Mouse (Mus musculus): ENCODE results near the gene Psmc5. TPM values are rescaled to one million over a fixed set of nuclear protein-coding genes. Genes with fewer than 3 reads are reported as not detected.

Gene Psmc5
- polyA plus RNA-seq, 1 experiment from 2014 or later, result 217 TPM

DNA sequence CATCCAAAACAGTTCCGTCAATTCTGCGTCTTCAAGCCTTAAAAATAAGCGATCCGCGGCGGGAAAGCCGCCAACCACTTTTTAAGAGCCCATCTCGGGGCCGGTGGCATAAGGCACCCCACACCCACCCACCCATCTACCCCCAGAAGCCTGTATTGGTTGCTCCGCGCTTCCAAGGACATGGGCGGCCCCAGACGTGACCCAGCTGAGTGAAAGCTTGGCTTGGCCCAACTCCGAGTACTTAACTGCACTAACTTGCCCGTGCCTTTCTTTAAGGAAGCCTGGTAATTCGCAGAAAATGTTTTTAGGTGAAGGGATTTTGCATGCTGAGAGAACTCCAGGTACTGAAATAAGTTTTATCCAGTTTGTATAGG is 17.3 kb downstream of the Psmc5 start:
- WGBS, result 14% methylated on average over 16 of the region's 16 CpGs
- ATAC-seq (replicated peaks; ENCODE audit: extremely low read depth, insufficient read depth, low FRiP score), result peak; percentile 6; the same call in 1 of the 2 replicates
- Histone ChIP-seq H3K9ac (ENCODE audit: low read length) (peak overlapping the region; percentile 75), H3K36me3 (ENCODE audit: control insufficient read depth, insufficient read depth) (no peaks in the 10 kb centered on the region), H3K9me3 (replicated peaks; ENCODE audit: control insufficient read depth, low read length) (no peaks in the 10 kb centered on the region), H3K27me3 (ENCODE audit: control insufficient read depth, insufficient read depth, low read length) (no peaks in the 10 kb centered on the region), H3K4me3 (ENCODE audit: low read length) (peak overlapping the region; percentile 98), H3K4me1 (ENCODE audit: control insufficient read depth, insufficient read depth, low read length) (peaks cover 30% of the 10 kb centered on the region), H3K4me2 (ENCODE audit: low read depth, low read length) (peak overlapping the region; percentile 85), H3K27ac (ENCODE audit: low read length) (peak overlapping the region; percentile 86)

DNA sequence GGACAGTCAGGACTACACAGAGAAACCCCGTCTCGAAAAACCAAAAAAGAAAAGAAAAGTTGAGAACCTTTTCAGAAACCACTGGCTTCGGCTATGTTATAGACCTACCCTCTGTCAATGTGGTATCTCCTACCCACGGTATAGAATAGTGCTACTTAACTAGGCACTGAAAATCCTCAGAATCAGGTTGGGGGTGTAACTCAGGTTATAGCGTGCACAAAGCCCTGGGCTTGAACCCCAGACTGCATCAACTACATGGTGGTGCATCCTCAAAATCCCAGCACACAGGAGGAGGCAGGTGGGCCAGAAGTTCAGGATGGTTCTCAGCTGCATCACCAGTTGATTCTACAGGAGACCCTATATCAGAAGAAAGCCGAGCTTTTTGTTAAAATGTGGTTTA is 17.9 kb downstream of the Psmc5 start:
- ATAC-seq (replicated peaks; ENCODE audit: extremely low read depth, insufficient read depth, low FRiP score), result no peak
- peak overlapping the region; percentile 85; the same call in 1 of the 2 replicates for H3K4me2 ChIP-seq (ENCODE audit: low read depth, low read length)

DNA sequence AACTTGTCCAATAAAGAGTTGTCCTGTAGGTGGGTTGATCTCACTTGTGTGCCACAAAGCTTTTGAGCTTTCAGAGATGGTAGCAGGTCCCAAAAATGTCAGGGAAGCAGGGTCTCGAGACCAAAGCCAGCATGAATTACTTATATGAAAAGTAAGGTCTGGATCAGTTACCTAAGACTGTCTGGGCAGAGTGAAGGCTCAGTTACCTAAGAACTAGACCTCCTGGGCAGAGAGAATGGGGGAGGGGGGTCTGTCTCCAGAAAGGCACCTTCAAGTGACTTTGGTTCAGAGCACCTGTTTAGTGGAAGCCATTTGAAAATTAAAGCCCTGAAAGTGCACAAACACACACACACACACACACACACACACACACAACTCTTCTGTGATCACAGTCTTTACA is 18.4 kb downstream of the Psmc5 start:
- no peak overlapping the region for H3K4me2 ChIP-seq (ENCODE audit: low read depth, low read length)
- no peaks in the 10 kb centered on the region for H3K9me3 ChIP-seq (replicated peaks; ENCODE audit: control insufficient read depth, low read length)
- H3K9ac ChIP-seq (ENCODE audit: low read length), result no peak overlapping the region
- ATAC-seq (replicated peaks; ENCODE audit: extremely low read depth, insufficient read depth, low FRiP score), result no peak
- peak overlapping the region; percentile 7; the same call in 1 of the 2 replicates for H3K27ac ChIP-seq (ENCODE audit: low read length)
- H3K36me3 ChIP-seq (ENCODE audit: control insufficient read depth, insufficient read depth), result no peaks in the 10 kb centered on the region
- H3K27me3 ChIP-seq (ENCODE audit: control insufficient read depth, insufficient read depth, low read length), result no peaks in the 10 kb centered on the region
- H3K4me3 ChIP-seq (ENCODE audit: low read length), result no peak overlapping the region
- 85% methylated on average over 1 of the region's 1 CpGs for WGBS
- peaks cover 20% of the 10 kb centered on the region for H3K4me1 ChIP-seq (ENCODE audit: control insufficient read depth, insufficient read depth, low read length)

More for the DNA sequence above, 17.9 kb downstream of the Psmc5 start:
- Histone ChIP-seq H3K36me3 (ENCODE audit: control insufficient read depth, insufficient read depth) (no peaks in the 10 kb centered on the region), H3K9me3 (replicated peaks; ENCODE audit: control insufficient read depth, low read length) (no peaks in the 10 kb centered on the region), H3K27me3 (ENCODE audit: control insufficient read depth, insufficient read depth, low read length) (no peaks in the 10 kb centered on the region), H3K4me1 (ENCODE audit: control insufficient read depth, insufficient read depth, low read length) (peaks cover 25% of the 10 kb centered on the region), H3K27ac (ENCODE audit: low read length) (peak overlapping the region; percentile 7; the same call in 1 of the 2 replicates), H3K9ac (ENCODE audit: low read length) (no peak overlapping the region), H3K4me3 (ENCODE audit: low read length) (no peak overlapping the region)
- WGBS, result 95% methylated on average over 6 of the region's 6 CpGs

DNA sequence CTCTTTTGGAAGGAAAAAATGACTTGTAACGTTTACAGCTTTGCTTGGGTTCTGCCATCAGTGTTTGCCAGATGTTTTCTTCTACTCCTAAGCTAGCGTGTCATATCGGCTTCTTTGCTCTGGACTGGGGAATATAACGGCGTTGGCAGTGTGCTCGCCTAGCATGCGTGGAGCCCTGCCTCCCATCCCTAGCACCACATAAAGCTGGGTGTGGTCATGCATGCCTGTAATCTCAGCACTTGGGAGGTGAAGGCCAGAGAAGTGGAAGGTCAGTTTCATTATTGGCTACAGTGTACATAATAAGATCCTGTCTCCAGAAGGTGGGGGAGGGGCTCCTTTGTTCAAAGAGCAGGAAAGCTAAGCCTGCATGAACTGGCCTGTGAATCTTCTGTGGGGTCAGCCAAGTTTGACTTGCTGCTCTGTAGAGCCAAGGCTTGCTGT is 19.0 kb downstream of the Psmc5 start:
- no peak for ATAC-seq (replicated peaks; ENCODE audit: extremely low read depth, insufficient read depth, low FRiP score)
- Histone ChIP-seq H3K4me1 (ENCODE audit: control insufficient read depth, insufficient read depth, low read length) (peaks cover 20% of the 10 kb centered on the region), H3K4me2 (ENCODE audit: low read depth, low read length) (no peak overlapping the region), H3K27me3 (ENCODE audit: control insufficient read depth, insufficient read depth, low read length) (no peaks in the 10 kb centered on the region), H3K9ac (ENCODE audit: low read length) (no peak overlapping the region), H3K27ac (ENCODE audit: low read length) (peak overlapping the region; percentile 5; the same call in 1 of the 2 replicates), H3K9me3 (replicated peaks; ENCODE audit: control insufficient read depth, low read length) (no peaks in the 10 kb centered on the region), H3K36me3 (ENCODE audit: control insufficient read depth, insufficient read depth) (no peaks in the 10 kb centered on the region), H3K4me3 (ENCODE audit: low read length) (no peak overlapping the region)
- WGBS, result 65% methylated on average over 7 of the region's 7 CpGs

DNA sequence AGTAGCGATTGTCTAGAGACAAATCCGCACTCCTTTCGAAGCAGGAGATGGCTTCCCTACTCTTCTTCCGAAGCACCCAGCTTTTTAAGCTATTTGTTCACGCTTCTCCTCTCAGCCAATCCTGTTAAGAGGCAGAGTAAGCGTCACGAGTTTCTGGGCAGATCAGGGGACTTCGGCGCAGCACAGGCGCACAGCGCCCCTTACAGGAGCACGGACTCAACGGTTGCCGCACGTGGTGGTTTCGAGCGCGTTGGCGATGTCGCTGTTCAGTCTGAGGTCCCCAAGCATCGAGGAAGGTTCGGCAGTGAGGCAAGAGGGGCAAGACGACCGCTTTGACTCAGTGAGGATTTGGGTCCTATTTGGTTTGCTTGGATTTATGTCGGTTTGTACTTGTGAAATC is 20.5 kb downstream of the Psmc5 start, which contains the start of gene Tcam1:
Gene Tcam1, plus strand, starts transcription at position 219 of the 400 bp plus-strand sequence.
- H3K27me3 ChIP-seq (ENCODE audit: control insufficient read depth, insufficient read depth, low read length), result no peaks in the 10 kb centered on the region
- H3K36me3 ChIP-seq (ENCODE audit: control insufficient read depth, insufficient read depth), result no peaks in the 10 kb centered on the region
- H3K9ac ChIP-seq (ENCODE audit: low read length), result peak within 1 kb of the TSS; percentile 40; the same call in 1 of the 2 replicates
- peak within 1 kb of the TSS; percentile 62 for H3K4me2 ChIP-seq (ENCODE audit: low read depth, low read length)
- H3K27ac ChIP-seq (ENCODE audit: low read length), result no peak within 1 kb of the TSS
- peaks cover 12% of the 10 kb centered on the region for H3K4me1 ChIP-seq (ENCODE audit: control insufficient read depth, insufficient read depth, low read length)
- H3K9me3 ChIP-seq (replicated peaks; ENCODE audit: control insufficient read depth, low read length), result no peaks in the 10 kb centered on the region
- 5% methylated on average over 25 of the region's 25 CpGs for WGBS
- no peak for ATAC-seq (replicated peaks; ENCODE audit: extremely low read depth, insufficient read depth, low FRiP score)
- H3K4me3 ChIP-seq (ENCODE audit: low read length), result peak within 1 kb of the TSS; percentile 20

DNA sequence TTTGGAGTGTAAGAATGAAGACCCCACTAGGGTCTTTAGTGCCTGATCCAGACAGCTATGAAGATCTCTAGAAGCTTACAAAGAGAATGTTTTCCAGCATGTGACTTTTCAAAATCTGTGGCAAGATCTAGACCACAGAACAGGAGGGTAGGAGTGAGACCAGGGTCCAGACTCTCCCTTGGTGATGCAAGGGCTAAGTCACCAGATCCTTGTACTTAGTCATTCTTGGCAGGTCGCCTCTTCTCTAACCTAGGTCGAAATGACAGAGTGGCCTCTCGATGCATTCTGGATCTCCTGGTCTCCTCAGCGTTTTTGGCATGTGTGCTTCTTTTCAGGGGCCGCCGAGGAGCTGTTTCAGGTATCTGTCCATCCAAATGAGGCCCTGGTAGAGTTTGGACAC is 26.5 kb downstream of the Psmc5 start:
- Histone ChIP-seq H3K4me2 (ENCODE audit: low read depth, low read length) (no peak overlapping the region), H3K4me1 (ENCODE audit: control insufficient read depth, insufficient read depth, low read length) (no peaks in the 10 kb centered on the region), H3K27me3 (ENCODE audit: control insufficient read depth, insufficient read depth, low read length) (no peaks in the 10 kb centered on the region), H3K9me3 (replicated peaks; ENCODE audit: control insufficient read depth, low read length) (no peaks in the 10 kb centered on the region), H3K9ac (ENCODE audit: low read length) (no peak overlapping the region), H3K4me3 (ENCODE audit: low read length) (no peak overlapping the region), H3K36me3 (ENCODE audit: control insufficient read depth, insufficient read depth) (no peaks in the 10 kb centered on the region), H3K27ac (ENCODE audit: low read length) (no peak overlapping the region)
- ATAC-seq (replicated peaks; ENCODE audit: extremely low read depth, insufficient read depth, low FRiP score), result no peak
- WGBS, result 71% methylated on average over 6 of the region's 6 CpGs

DNA sequence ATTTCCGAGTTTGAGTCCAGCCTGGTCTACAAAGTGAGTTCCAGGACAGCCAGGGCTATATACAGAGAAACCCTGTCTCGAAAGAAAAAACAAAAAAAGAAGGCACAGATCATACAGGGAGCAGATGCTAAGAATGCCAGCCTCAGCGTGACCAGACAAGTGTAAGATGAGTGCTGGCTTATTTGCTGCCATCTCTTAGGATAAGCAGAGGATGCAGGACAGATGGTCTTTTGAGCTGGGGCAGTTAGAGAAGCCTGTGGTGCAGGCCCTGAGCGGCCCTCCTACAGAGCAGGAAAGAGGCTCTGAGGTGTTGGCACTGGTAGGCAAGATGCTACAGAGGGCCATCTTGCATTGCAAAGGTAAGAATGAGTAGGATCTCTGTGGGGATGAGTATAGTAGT is 27.4 kb downstream of the Psmc5 start:
- no peak overlapping the region for H3K4me2 ChIP-seq (ENCODE audit: low read depth, low read length)
- no peaks in the 10 kb centered on the region for H3K9me3 ChIP-seq (replicated peaks; ENCODE audit: control insufficient read depth, low read length)
- no peak overlapping the region for H3K27ac ChIP-seq (ENCODE audit: low read length)
- no peak overlapping the region for H3K9ac ChIP-seq (ENCODE audit: low read length)
- no peak overlapping the region for H3K4me3 ChIP-seq (ENCODE audit: low read length)
- 78% methylated on average over 4 of the region's 4 CpGs for WGBS
- H3K27me3 ChIP-seq (ENCODE audit: control insufficient read depth, insufficient read depth, low read length), result no peaks in the 10 kb centered on the region
- H3K4me1 ChIP-seq (ENCODE audit: control insufficient read depth, insufficient read depth, low read length), result no peaks in the 10 kb centered on the region
- H3K36me3 ChIP-seq (ENCODE audit: control insufficient read depth, insufficient read depth), result no peaks in the 10 kb centered on the region
- no peak for ATAC-seq (replicated peaks; ENCODE audit: extremely low read depth, insufficient read depth, low FRiP score)

DNA sequence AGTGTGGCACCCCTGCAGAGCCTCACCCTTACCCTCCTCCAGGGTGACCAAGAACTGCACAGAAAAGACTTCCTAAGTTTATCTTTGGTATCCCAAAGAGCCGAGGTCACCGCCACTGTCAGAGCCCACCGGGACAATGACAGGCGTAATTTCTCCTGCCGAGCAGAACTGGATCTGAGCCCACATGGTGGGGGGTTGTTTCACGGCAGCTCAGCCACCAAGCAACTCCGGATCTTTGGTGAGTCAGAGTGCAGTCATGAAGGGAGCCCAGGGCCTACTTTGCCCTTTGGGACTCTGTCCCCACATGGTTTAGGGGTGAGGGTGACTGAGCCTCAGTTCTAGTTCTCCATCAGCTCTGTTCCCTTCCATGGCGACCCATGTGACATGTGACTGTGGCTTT is 28.2 kb downstream of the Psmc5 start:
- H3K36me3 ChIP-seq (ENCODE audit: control insufficient read depth, insufficient read depth), result no peaks in the 10 kb centered on the region
- H3K4me2 ChIP-seq (ENCODE audit: low read depth, low read length), result no peak overlapping the region

DNA sequence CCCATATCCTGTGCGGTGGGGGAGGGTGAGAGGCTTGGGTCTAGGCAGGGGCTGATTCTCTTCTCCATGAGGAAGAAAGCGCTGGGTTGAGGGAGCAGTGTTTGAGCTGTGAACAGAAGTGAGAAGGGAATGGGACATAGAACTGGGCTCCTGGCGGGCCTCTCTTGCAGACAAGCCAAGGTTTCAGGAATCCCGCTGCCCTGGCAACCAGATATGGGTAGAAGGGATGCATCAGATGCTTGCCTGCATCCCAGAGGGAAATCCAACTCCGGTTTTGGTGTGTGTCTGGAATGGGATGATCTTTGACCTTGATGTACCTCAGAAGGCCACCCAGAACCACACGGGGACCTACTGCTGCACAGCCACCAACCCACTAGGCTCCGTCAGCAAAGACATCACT is 30.3 kb downstream of the Psmc5 start:
- 73% methylated on average over 7 of the region's 7 CpGs for WGBS
- Histone ChIP-seq H3K27me3 (ENCODE audit: control insufficient read depth, insufficient read depth, low read length) (no peaks in the 10 kb centered on the region), H3K36me3 (ENCODE audit: control insufficient read depth, insufficient read depth) (no peaks in the 10 kb centered on the region), H3K4me1 (ENCODE audit: control insufficient read depth, insufficient read depth, low read length) (peaks cover 5% of the 10 kb centered on the region; the same call in 1 of the 2 replicates), H3K27ac (ENCODE audit: low read length) (no peak overlapping the region), H3K9me3 (replicated peaks; ENCODE audit: control insufficient read depth, low read length) (no peaks in the 10 kb centered on the region), H3K4me3 (ENCODE audit: low read length) (no peak overlapping the region), H3K4me2 (ENCODE audit: low read depth, low read length) (no peak overlapping the region), H3K9ac (ENCODE audit: low read length) (no peak overlapping the region)
- ATAC-seq (replicated peaks; ENCODE audit: extremely low read depth, insufficient read depth, low FRiP score), result no peak

More for the DNA sequence above, 28.2 kb downstream of the Psmc5 start:
- H3K9me3 ChIP-seq (replicated peaks; ENCODE audit: control insufficient read depth, low read length), result no peaks in the 10 kb centered on the region
- H3K9ac ChIP-seq (ENCODE audit: low read length), result no peak overlapping the region
- peaks cover under 1% of the 10 kb centered on the region; the same call in 1 of the 2 replicates for H3K4me1 ChIP-seq (ENCODE audit: control insufficient read depth, insufficient read depth, low read length)
- no peak overlapping the region for H3K4me3 ChIP-seq (ENCODE audit: low read length)
- no peak for ATAC-seq (replicated peaks; ENCODE audit: extremely low read depth, insufficient read depth, low FRiP score)
- H3K27ac ChIP-seq (ENCODE audit: low read length), result no peak overlapping the region
- no peaks in the 10 kb centered on the region for H3K27me3 ChIP-seq (ENCODE audit: control insufficient read depth, insufficient read depth, low read length)
- 58% methylated on average over 8 of the region's 8 CpGs for WGBS
